Mouse (Mus musculus) lung, postnatal 4 days (tissue): ENCODE measurements around the gene Plpp1.
A peak's percentile ranks its signal among the peaks of the same experiment; 100 is the strongest.

Experiments
- DNase-seq, 2 experiments: peaks; one replicate each; pipeline ENCODE4 v3.0.0; 2021

Plpp1 gene

GRCm38 (mm10) chr13:112862342-112862741 is 61.8 kb downstream of the Plpp1 start:
- DNase-seq = no peak

GRCm38 (mm10) chr13:112862978-112863677 is 62.5 kb downstream of the Plpp1 start:
- DNase-seq = no peak

- DNase-seq = no peak
These were observed 66.2 kb downstream of the Plpp1 start for GRCm38 (mm10) chr13:112866782-112867181.

GRCm38 (mm10) chr13:112867381-112867780 is 66.8 kb downstream of the Plpp1 start:
- no peak for DNase-seq

- DNase-seq = no peak
These were observed 69.6 kb downstream of the Plpp1 start for GRCm38 (mm10) chr13:112870039-112870690.

GRCm38 (mm10) chr13:112871500-112872266 is 71.1 kb downstream of the Plpp1 start:
- no peak for DNase-seq

- no peak for DNase-seq
These were observed 86.6 kb downstream of the Plpp1 start for GRCm38 (mm10) chr13:112887234-112887633.

- DNase-seq = no peak
These were observed 101.6 kb downstream of the Plpp1 start for GRCm38 (mm10) chr13:112902176-112902575.

GRCm38 (mm10) chr13:112909663-112910062 is 109.1 kb downstream of the Plpp1 start:
- DNase-seq = peak in 1 of 2 experiments; percentile 47

- DNase-seq = no peak
These were observed 109.8 kb downstream of the Plpp1 start for GRCm38 (mm10) chr13:112910434-112910833.
